Mouse (Mus musculus) CH12.LX (cell line): ENCODE results near the gene Usp46. TPM values are rescaled to one million over a fixed set of nuclear protein-coding genes. Genes with fewer than 3 reads are reported as not detected.

Source experiments
- DNase-seq: peaks from one replicate; pipeline ENCODE4 v3.0.0-alpha.2; 2013; ENCODE audit errors: extremely low read depth
- H3K27ac ChIP-seq: 2 replicates; pipeline ENCODE4 v1.5.1; 2012; ENCODE audit warnings: low read depth, mild to moderate bottlenecking, control low read depth, moderate library complexity; ENCODE audit not compliant: insufficient read depth
- H3K27me3 ChIP-seq: replicated peaks from 2 replicates; pipeline ENCODE3; 2012; ENCODE audit warnings: inconsistent platforms
- H3K36me3 ChIP-seq, 2 experiments: replicated peaks in 1 of 2; 2 replicates each; pipeline versions ENCODE3 to v1.6.1; 2012; ENCODE audit warnings: inconsistent platforms in 1 of 2, low read length in 1 of 2, mild to moderate bottlenecking in 1 of 2, mixed read lengths in 1 of 2, moderate library complexity in 1 of 2; ENCODE audit not compliant: control insufficient read depth in 1 of 2, insufficient read depth in 1 of 2
- H3K4me1 ChIP-seq, 2 experiments: 2 replicates each; pipeline ENCODE4 v1.6.1; 2012; ENCODE audit warnings: inconsistent platforms in 1 of 2, moderate library complexity in 1 of 2; ENCODE audit not compliant: insufficient read depth in 2 of 2, control insufficient read depth in 1 of 2
- H3K4me2 ChIP-seq: 2 replicates; pipeline ENCODE4 v1.6.1; 2012; ENCODE audit warnings: low read depth, mild to moderate bottlenecking, control low read depth; ENCODE audit not compliant: poor library complexity, insufficient read depth, severe bottlenecking
- H3K4me3 ChIP-seq, 3 experiments: fragments of 150-350 bp in 1 of 3; sonication (generic) in 1 of 3; replicated peaks in 1 of 3; 2 replicates each; pipeline versions ENCODE3 to v1.5.1; 2011 to 2012; ENCODE audit warnings: low read depth in 2 of 3, low read length in 2 of 3, mild to moderate bottlenecking in 2 of 3, moderate library complexity in 2 of 3, control low read depth in 1 of 3, improper control_type of control experiment in 1 of 3, inconsistent platforms in 1 of 3, mixed read lengths in 1 of 3; ENCODE audit not compliant: poor library complexity in 1 of 3
- H3K79me2 ChIP-seq: replicated peaks from 2 replicates; pipeline ENCODE4 v1.6.1; 2012; ENCODE audit warnings: mild to moderate bottlenecking, moderate library complexity; ENCODE audit not compliant: control insufficient read depth, poor library complexity, insufficient read depth, severe bottlenecking; ENCODE audit errors: extremely low read depth
- H3K9ac ChIP-seq: 2 replicates; pipeline ENCODE4 v1.6.1; 2012; ENCODE audit warnings: low read depth, mild to moderate bottlenecking, control low read depth, moderate library complexity; ENCODE audit not compliant: insufficient read depth
- H3K9me3 ChIP-seq: replicated peaks from 2 replicates; pipeline ENCODE3; 2012; ENCODE audit warnings: low read length, inconsistent platforms, mixed read lengths
- BHLHE40 ChIP-seq: IDR thresholded peaks from 2 replicates; pipeline ENCODE4 v1.6.1; 2011; ENCODE audit warnings: mild to moderate bottlenecking, low read depth, low read length, improper control_type of control experiment
- CHD1 ChIP-seq: IDR thresholded peaks from 2 replicates; pipeline ENCODE4 v1.6.1; 2012; ENCODE audit warnings: low read depth, low read length, improper control_type of control experiment, inconsistent platforms
- CHD2 ChIP-seq: IDR thresholded peaks from 2 replicates; pipeline ENCODE4 v1.6.1; 2011; ENCODE audit warnings: low read length, improper control_type of control experiment
- E2F4 ChIP-seq: IDR thresholded peaks from 2 replicates; pipeline ENCODE4 v1.6.1; 2011; ENCODE audit warnings: low read depth, low read length, improper control_type of control experiment; ENCODE audit not compliant: insufficient replicate concordance
- ELF1 ChIP-seq: IDR thresholded peaks from 2 replicates; pipeline ENCODE4 v1.6.1; 2014; ENCODE audit warnings: low read depth, mild to moderate bottlenecking, inconsistent platforms, low read length, improper control_type of control experiment
- ETS1 ChIP-seq: conservative IDR thresholded peaks from 2 replicates; pipeline ENCODE4 v1.6.1; 2012; ENCODE audit warnings: low read depth, mild to moderate bottlenecking, inconsistent platforms, low read length, improper control_type of control experiment, moderate library complexity
- GABPA ChIP-seq: IDR thresholded peaks from 2 replicates; pipeline ENCODE4 v1.6.1; 2012; ENCODE audit warnings: low read depth, low read length, improper control_type of control experiment, inconsistent platforms; ENCODE audit not compliant: insufficient replicate concordance
- HCFC1 ChIP-seq: IDR thresholded peaks from 2 replicates; pipeline ENCODE4 v1.6.1; 2012; ENCODE audit warnings: low read depth, mild to moderate bottlenecking, inconsistent platforms, low read length, improper control_type of control experiment
- JUN ChIP-seq: IDR thresholded peaks from 2 replicates; pipeline ENCODE4 v1.6.1; 2011; ENCODE audit warnings: low read depth, mild to moderate bottlenecking, low read length, improper control_type of control experiment, moderate library complexity; ENCODE audit not compliant: insufficient read depth
- KAT2A ChIP-seq: IDR thresholded peaks from 2 replicates; pipeline ENCODE4 v1.6.1; 2012; ENCODE audit warnings: low read length, improper control_type of control experiment, inconsistent platforms; ENCODE audit not compliant: insufficient replicate concordance
- MAFK ChIP-seq: IDR thresholded peaks from 2 replicates; pipeline ENCODE4 v1.6.1; 2011; ENCODE audit warnings: low read length, improper control_type of control experiment; ENCODE audit not compliant: insufficient replicate concordance
- MAX ChIP-seq: IDR thresholded peaks from 2 replicates; pipeline ENCODE4 v1.6.1; 2011; ENCODE audit warnings: low read length, improper control_type of control experiment
- MAZ ChIP-seq: IDR thresholded peaks from 2 replicates; pipeline ENCODE4 v1.6.1; 2012; ENCODE audit warnings: low read depth, mild to moderate bottlenecking, inconsistent platforms, low read length, improper control_type of control experiment, moderate library complexity
- MEF2A ChIP-seq: IDR thresholded peaks from 2 replicates; pipeline ENCODE4 v1.6.1; 2014; ENCODE audit warnings: low read depth, mild to moderate bottlenecking, inconsistent platforms, low read length, improper control_type of control experiment, borderline replicate concordance
- MXI1 ChIP-seq: IDR thresholded peaks from 2 replicates; pipeline ENCODE4 v1.6.1; 2011; ENCODE audit warnings: mild to moderate bottlenecking, low read depth, low read length, improper control_type of control experiment
- MYC ChIP-seq: IDR thresholded peaks from 2 replicates; pipeline ENCODE4 v1.6.1; 2011; ENCODE audit warnings: low read depth, mild to moderate bottlenecking, improper control_type of control experiment, low read length
- POLR2A ChIP-seq: IDR thresholded peaks from 2 replicates; pipeline ENCODE4 v1.6.1; 2011; ENCODE audit warnings: low read depth, mild to moderate bottlenecking, improper control_type of control experiment, low read length
- POLR2AphosphoS2 ChIP-seq: IDR thresholded peaks from 2 replicates; pipeline ENCODE4 v1.6.1; 2011; ENCODE audit warnings: low read depth, low read length, improper control_type of control experiment
- RAD21 ChIP-seq: IDR thresholded peaks from 2 replicates; pipeline ENCODE4 v1.6.1; 2011; ENCODE audit warnings: low read depth, mild to moderate bottlenecking, low read length, improper control_type of control experiment, moderate library complexity
- SIN3A ChIP-seq: IDR thresholded peaks from 2 replicates; pipeline ENCODE4 v1.6.1; 2012; ENCODE audit warnings: low read length, improper control_type of control experiment, inconsistent platforms
- SMC3 ChIP-seq: IDR thresholded peaks from 2 replicates; pipeline ENCODE4 v1.6.1; 2011; ENCODE audit warnings: low read depth, low read length, improper control_type of control experiment
- UBTF ChIP-seq: IDR thresholded peaks from 2 replicates; pipeline ENCODE4 v1.6.1; 2012; ENCODE audit warnings: low read depth, mild to moderate bottlenecking, inconsistent platforms, low read length, improper control_type of control experiment, moderate library complexity
- USF1 ChIP-seq: IDR thresholded peaks from 2 replicates; pipeline ENCODE4 v1.6.1; 2014; ENCODE audit warnings: low read depth, mild to moderate bottlenecking, inconsistent platforms, low read length, improper control_type of control experiment
- dilution Hi-C: fragments of 300-500 bp; cut with MboI; formaldehyde crosslinking; loops from 2 replicates; pipeline ENCODE4 v1.14.3; 2020; ENCODE audit warnings: low sequenced_read_pairs; ENCODE audit not compliant: extremely low pct_unique_long_range_greater_than_20kb, extremely low pct_ligation_motif_present
- in situ Hi-C: fragments of 300-500 bp; cut with MboI; formaldehyde crosslinking; loops from 3 replicates; pipeline ENCODE4 v1.14.3; 2019; ENCODE audit warnings: low sequenced_read_pairs, low pct_ligation_motif_present, low pct_unique_long_range_greater_than_20kb, mixed read lengths
- polyA plus RNA-seq: library from polyadenylated mRNA; unstranded; fragments of >175 nt; gene quantifications from 2 replicates; pipeline ENCODE4 v1.2.1, GENCODE M21; 2012; ENCODE audit warnings: low read depth; ENCODE audit not compliant: insufficient read length
- total RNA-seq, 2 experiments: library from RNA; depleted of rRNA; stranded (reverse); fragments of 300-350 nt in 1 of 2; fragments of >200 nt in 1 of 2; gene quantifications; 2 replicates each; pipeline ENCODE4 v1.2.3; 2012 to 2014

Gene Usp46
- total and polyA plus RNA-seq, 3 experiments: 5.1 to 16.3 (median 15.6) TPM

GRCm38 (mm10) chr5:74066416-74067115, 1.7 kb downstream of the Usp46 start:
- no peak overlapping the region for H3K9ac ChIP-seq
- H3K4me1 ChIP-seq: peaks cover 3 to 27% of the 10 kb centered on the region in 2 experiments; a peak in 3 of 4 replicates
- peaks cover 0 to 6% of the 10 kb centered on the region in 2 experiments for H3K36me3 ChIP-seq
- DNase-seq: no peak
- no peaks in the 10 kb centered on the region; the same call in 1 of the 2 replicates for H3K79me2 ChIP-seq
- TF ChIP-seq MYC (no peak), MEF2A (no peak), CHD1 (no peak), GABPA (no peak), USF1 (no peak), SIN3A (no peak), HCFC1 (no peak), KAT2A (no peak), MXI1 (no peak), POLR2AphosphoS2 (no peak), MAZ (no peak), ELF1 (no peak), MAFK (no peak), CHD2 (no peak), ETS1 (no peak), SMC3 (no peak), JUN (no peak), MAX (no peak), RAD21 (no peak)
- dilution Hi-C loops (no loop called here), in situ Hi-C loops (no loop called here)
- H3K4me3 ChIP-seq: no peak overlapping the region
- H3K9me3 ChIP-seq: no peaks in the 10 kb centered on the region
- H3K27ac ChIP-seq: no peak overlapping the region
- H3K27me3 ChIP-seq: no peaks in the 10 kb centered on the region
- H3K4me2 ChIP-seq: no peak overlapping the region

- no peak for DNase-seq
- Histone ChIP-seq H3K79me2 (no peaks in the 10 kb centered on the region; the same call in 1 of the 2 replicates), H3K9me3 (no peaks in the 10 kb centered on the region), H3K36me3 (peaks cover 0 to 6% of the 10 kb centered on the region in 2 experiments), H3K4me2 (no peak overlapping the region), H3K9ac (no peak overlapping the region), H3K27ac (no peak overlapping the region), H3K27me3 (no peaks in the 10 kb centered on the region), H3K4me3 (no peak overlapping the region), H3K4me1 (peaks cover 3 to 27% of the 10 kb centered on the region in 2 experiments; a peak in 3 of 4 replicates)
- TF ChIP-seq ELF1: no peak
- TF ChIP-seq UBTF: no peak
- no peak for TF ChIP-seq E2F4
- TF ChIP-seq POLR2A: no peak
- TF ChIP-seq KAT2A: no peak
- no peak for TF ChIP-seq BHLHE40
- no peak for TF ChIP-seq SMC3
- dilution Hi-C loops (no loop called here), in situ Hi-C loops (no loop called here)
Measured at GRCm38 (mm10) chr5:74065565-74066275, 2.5 kb downstream of the Usp46 start.
